Mouse (Mus musculus) forebrain, postnatal 0 days (tissue): Measurements from ENCODE around the gene Atf5. TPM values are rescaled to one million over a fixed set of nuclear protein-coding genes. Genes with fewer than 3 reads are reported as not detected.

ENCODE experiments used
- ATAC-seq: fragments of 200-750 bp; cut with Nextera tagmentation; 2 replicates; pipeline ENCODE4 v1.8.0; 2017; ENCODE audit warnings: mild to moderate bottlenecking, moderate library complexity
- DNase-seq: peaks from one replicate; pipeline ENCODE4 v3.0.0-alpha.2; 2015
- H3K27ac ChIP-seq: fragments of 300-500 bp; sonication (generic); 2 replicates; pipeline ENCODE4 v1.5.1; 2014; ENCODE audit warnings: low read depth, mild to moderate bottlenecking, antibody characterized with exemption, low read length, moderate library complexity, mixed read lengths
- H3K27me3 ChIP-seq: fragments of 300-500 bp; sonication (generic); 2 replicates; pipeline ENCODE4 v1.6.1; 2014; ENCODE audit warnings: mild to moderate bottlenecking, low read length, mixed read lengths; ENCODE audit not compliant: insufficient read depth
- H3K36me3 ChIP-seq: fragments of 300-500 bp; sonication (generic); 2 replicates; pipeline ENCODE4 v1.6.1; 2014; ENCODE audit warnings: mild to moderate bottlenecking, moderate library complexity; ENCODE audit not compliant: insufficient read depth
- H3K4me1 ChIP-seq: fragments of 300-500 bp; sonication (generic); 2 replicates; pipeline ENCODE4 v1.6.1; 2014; ENCODE audit warnings: antibody characterized with exemption; ENCODE audit not compliant: insufficient read depth
- H3K4me2 ChIP-seq: fragments of 300-500 bp; sonication (generic); 2 replicates; pipeline ENCODE4 v1.6.1; 2014; ENCODE audit warnings: low read depth, mild to moderate bottlenecking, moderate library complexity
- H3K4me3 ChIP-seq: fragments of 300-500 bp; sonication (generic); 2 replicates; pipeline ENCODE4 v1.5.1; 2014; ENCODE audit warnings: low read depth, low read length, mixed read lengths
- H3K9ac ChIP-seq: fragments of 300-500 bp; sonication (generic); 2 replicates; pipeline ENCODE4 v1.6.1; 2014; ENCODE audit warnings: mild to moderate bottlenecking
- H3K9me3 ChIP-seq: fragments of 300-500 bp; sonication (generic); 2 replicates; pipeline ENCODE4 v1.6.1; 2016; ENCODE audit warnings: low read length
- CTCF ChIP-seq: sonication (generic); IDR thresholded peaks from 2 replicates; pipeline ENCODE4 v1.5.1; 2016; ENCODE audit warnings: antibody characterized with exemption, control low read depth, low read depth
- WGBS: fragments of 180-500 bp; shearing (Covaris S2); extraction: QIAGEN DNeasy Blood & Tissue Kit; methylation state at CpG from one replicate; pipeline ENCODE4 v1.1.7; 2014; 5-methylcytosine and 5-hydroxymethylcytosine counted together
- polyA plus RNA-seq: library from polyadenylated mRNA; unstranded; fragments of >200 nt; fragmentation: Nextera tagmentation; extraction: Ambion mirVana; gene quantifications from 2 replicates; pipeline ENCODE4 v1.2.1, GENCODE M21; 2015
- total RNA-seq: library from RNA; depleted of rRNA; stranded (reverse); fragments of >200 nt; gene quantifications from 2 replicates; pipeline ENCODE4 v1.2.3, GENCODE M21; 2014

Atf5 gene
- total and polyA plus RNA-seq, 2 experiments from 2014 or later, result 4.7 to 15.9 TPM

GRCm38 (mm10) chr7:44860576-44861428, 44.3 kb upstream of the Atf5 start:
- Histone ChIP-seq H3K27me3 (no peaks in the 10 kb centered on the region), H3K27ac (peak overlapping the region; percentile 29; the same call in 1 of the 2 replicates), H3K4me2 (no peak overlapping the region), H3K9ac (no peak overlapping the region), H3K9me3 (no peaks in the 10 kb centered on the region), H3K4me3 (no peak overlapping the region), H3K4me1 (peaks cover 6% of the 10 kb centered on the region), H3K36me3 (peaks cover 52% of the 10 kb centered on the region)
- WGBS, result 53% methylated on average over 22 of the region's 22 CpGs
- peak; percentile 89 for TF ChIP-seq CTCF
- DNase-seq (peak; percentile 75), ATAC-seq (peak; percentile 51)

DNA sequence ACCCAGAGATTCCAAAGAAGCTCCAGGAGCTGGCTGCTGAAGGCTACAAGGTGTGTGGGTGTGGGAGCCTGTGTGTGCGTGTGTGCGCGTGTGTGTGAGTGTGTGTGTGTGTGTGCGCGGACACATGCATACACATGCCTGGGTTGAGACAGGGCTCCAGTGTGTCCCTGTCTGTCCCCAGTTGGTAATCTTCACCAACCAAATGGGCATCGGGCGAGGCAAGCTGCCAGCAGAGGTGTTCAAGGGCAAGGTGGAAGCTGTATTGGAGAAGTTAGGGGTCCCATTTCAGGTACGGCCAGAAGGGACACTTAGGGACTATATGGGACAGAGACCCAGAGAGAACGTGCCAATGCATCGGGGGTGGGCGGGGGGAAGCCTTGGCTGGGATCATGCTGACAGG, 43.4 kb upstream of the Atf5 start:
- no peak for ATAC-seq
- no peaks in the 10 kb centered on the region for H3K27me3 ChIP-seq
- no peaks in the 10 kb centered on the region for H3K9me3 ChIP-seq
- peaks cover 43% of the 10 kb centered on the region for H3K36me3 ChIP-seq
- no peak for DNase-seq
- H3K27ac ChIP-seq, result no peak overlapping the region
- no peak for TF ChIP-seq CTCF
- H3K4me2 ChIP-seq, result no peak overlapping the region
- H3K4me3 ChIP-seq, result no peak overlapping the region
- no peak overlapping the region for H3K9ac ChIP-seq
- peaks cover 6% of the 10 kb centered on the region for H3K4me1 ChIP-seq
- 88% methylated on average over 11 of the region's 11 CpGs for WGBS

DNA sequence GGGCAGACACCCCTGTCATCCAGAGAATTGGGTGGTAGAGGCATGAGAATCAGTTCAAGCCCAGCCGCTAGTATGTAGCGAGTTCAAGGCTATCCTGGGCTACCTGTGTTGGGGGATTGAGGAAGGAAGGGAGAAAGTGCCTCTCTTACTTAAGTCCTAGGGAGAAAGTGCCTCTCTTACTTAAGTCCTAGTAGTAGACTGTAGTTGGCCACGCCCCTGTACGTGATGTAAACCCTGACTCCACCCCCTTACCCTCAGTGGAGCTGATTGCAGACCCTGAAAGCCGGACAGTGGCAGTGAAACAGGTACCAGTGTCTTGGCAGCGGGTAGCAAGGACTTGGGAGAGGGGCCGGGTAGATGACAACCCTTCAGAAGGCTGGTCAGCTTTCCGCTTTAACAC, 41.4 kb upstream of the Atf5 start:
- Histone ChIP-seq H3K4me3 (peak overlapping the region; percentile 66), H3K9me3 (no peaks in the 10 kb centered on the region), H3K4me2 (peak overlapping the region; percentile 88), H3K27ac (peak overlapping the region; percentile 90; the same call in 1 of the 2 replicates), H3K9ac (peak overlapping the region; percentile 85), H3K36me3 (peaks cover 27% of the 10 kb centered on the region), H3K4me1 (peaks cover 6% of the 10 kb centered on the region), H3K27me3 (no peaks in the 10 kb centered on the region)
- no peak for ATAC-seq
- TF ChIP-seq CTCF, result no peak
- DNase-seq, result no peak
- WGBS, result 29% methylated on average over 8 of the region's 8 CpGs

DNA sequence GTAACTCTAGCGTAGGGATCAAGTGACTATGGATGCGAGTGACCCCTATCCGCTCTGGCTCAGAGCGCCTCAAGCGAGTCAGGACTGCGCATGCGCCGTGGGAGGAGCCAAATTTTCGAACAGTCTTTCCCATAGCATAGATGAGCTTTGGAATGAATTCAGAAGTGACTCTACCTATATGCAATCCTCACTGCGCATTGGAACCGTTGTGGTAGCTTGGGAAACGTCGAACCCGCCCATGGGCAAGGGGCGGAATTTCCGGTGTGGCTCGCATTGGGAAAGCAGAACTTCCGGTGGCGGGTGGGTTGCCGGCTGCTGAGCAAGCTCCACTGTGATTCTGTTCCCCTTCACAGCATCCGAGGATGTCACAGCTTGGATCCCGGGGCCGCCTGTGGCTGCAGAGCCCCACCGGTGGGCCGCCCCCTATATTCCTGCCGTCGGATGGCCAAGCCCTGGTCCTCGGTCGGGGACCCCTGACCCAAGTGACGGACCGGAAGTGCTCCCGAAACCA, 40.6 kb upstream of the Atf5 start, which contains the start of gene Pnkp:
Gene Pnkp (plus strand): TSS at position 98 of the 511 bp plus-strand sequence.
- WGBS, result under 1% methylated on average over 32 of the region's 32 CpGs
- Histone ChIP-seq H3K4me1 (peaks cover 6% of the 10 kb centered on the region), H3K27ac (peak within 1 kb of the TSS; percentile 90), H3K9me3 (no peaks in the 10 kb centered on the region), H3K36me3 (peaks cover 23% of the 10 kb centered on the region), H3K27me3 (no peaks in the 10 kb centered on the region), H3K4me3 (peak within 1 kb of the TSS; percentile 66), H3K4me2 (peak within 1 kb of the TSS; percentile 88), H3K9ac (peak within 1 kb of the TSS; percentile 85)
- peak; percentile 16; the same call in 1 of the 2 replicates for TF ChIP-seq CTCF
- peak; percentile 95 for DNase-seq
- ATAC-seq, result peak; percentile 83

GRCm38 (mm10) chr7:44856265-44856916, 39.9 kb upstream of the Atf5 start:
- no peak for DNase-seq
- Histone ChIP-seq H3K4me2 (peak overlapping the region; percentile 88), H3K27me3 (no peaks in the 10 kb centered on the region), H3K4me1 (peaks cover 6% of the 10 kb centered on the region), H3K9me3 (no peaks in the 10 kb centered on the region), H3K9ac (no peak overlapping the region), H3K36me3 (peaks cover 15% of the 10 kb centered on the region), H3K4me3 (peak overlapping the region; percentile 66), H3K27ac (peak overlapping the region; percentile 90)
- ATAC-seq, result no peak
- 66% methylated on average over 9 of the region's 9 CpGs for WGBS
- no peak for TF ChIP-seq CTCF

- 35% methylated on average over 10 of the region's 10 CpGs for WGBS
- ATAC-seq, result no peak
- no peak for DNase-seq
- Histone ChIP-seq H3K36me3 (peaks cover 15% of the 10 kb centered on the region), H3K9me3 (no peaks in the 10 kb centered on the region), H3K9ac (peak overlapping the region; percentile 49), H3K4me2 (peak overlapping the region; percentile 58), H3K4me1 (peaks cover 11% of the 10 kb centered on the region), H3K27me3 (no peaks in the 10 kb centered on the region), H3K4me3 (peak overlapping the region; percentile 34), H3K27ac (peak overlapping the region; percentile 80)
- TF ChIP-seq CTCF, result no peak
Observed at GRCm38 (mm10) chr7:44855036-44855435, 38.6 kb upstream of the Atf5 start.
